Comparison of ENCODE assay signal across 17 mouse cellular contexts in genomic region chr9:114831527-114831926, GRCm38 (mm10).
"Had no signal": no experiment of that assay in that cellular context is flagged by ENCODE, and none has a peak within 500 bp of the region (broad histone marks: within the 10 kb centered on the region; RNA-seq: fewer than 3 reads in every experiment).

No protein-coding gene starts in this region.

- H3K4me3 ChIP-seq: limb, embryonic 12.5 days; limb, embryonic 15.5 days; liver, embryonic 13.5 days; midbrain, embryonic 12.5 days; midbrain, embryonic 15.5 days; neural tube, embryonic 12.5 days; neural tube, embryonic 15.5 days; stomach, embryonic 15.5 days had no signal

- H3K4me1 ChIP-seq: midbrain, embryonic 15.5 days; neural tube, embryonic 12.5 days; stomach, embryonic 15.5 days had no signal

- H3K27ac ChIP-seq: limb, embryonic 12.5 days; limb, embryonic 15.5 days; liver, embryonic 13.5 days; macrophage; midbrain, embryonic 12.5 days; midbrain, embryonic 15.5 days; neural tube, embryonic 12.5 days; neural tube, embryonic 15.5 days; stomach, embryonic 15.5 days had no signal

- ATAC-seq: midbrain, embryonic 15.5 days had no signal

- DNase-seq: kidney, adult 11 months; kidney, postnatal 25 days; layer of hippocampus, postnatal 36 days; liver, embryonic 13.5 days; lung, adult 2 months; right cerebral cortex, adult 18-20 months; right cerebral cortex, postnatal 25 days; spleen, adult 18-20 months; thymus, postnatal 25 days had no signal

- H3K36me3 ChIP-seq: limb, embryonic 12.5 days; limb, embryonic 15.5 days; midbrain, embryonic 12.5 days; midbrain, embryonic 15.5 days; neural tube, embryonic 12.5 days; neural tube, embryonic 15.5 days; stomach, embryonic 15.5 days had no signal

- H3K9me3 ChIP-seq: limb, embryonic 12.5 days; limb, embryonic 15.5 days; liver, embryonic 13.5 days; midbrain, embryonic 12.5 days; midbrain, embryonic 15.5 days; neural tube, embryonic 12.5 days; neural tube, embryonic 15.5 days; stomach, embryonic 15.5 days had no signal

- H3K27me3 ChIP-seq: limb, embryonic 12.5 days; limb, embryonic 15.5 days; liver, embryonic 13.5 days; midbrain, embryonic 12.5 days; midbrain, embryonic 15.5 days; neural tube, embryonic 12.5 days; stomach, embryonic 15.5 days had no signal

- H3K9ac ChIP-seq: limb, embryonic 12.5 days; limb, embryonic 15.5 days; liver, embryonic 13.5 days; midbrain, embryonic 12.5 days; midbrain, embryonic 15.5 days; neural tube, embryonic 12.5 days; neural tube, embryonic 15.5 days; stomach, embryonic 15.5 days had no signal

- H3K4me2 ChIP-seq: limb, embryonic 12.5 days; limb, embryonic 15.5 days; liver, embryonic 13.5 days; midbrain, embryonic 12.5 days; midbrain, embryonic 15.5 days; neural tube, embryonic 12.5 days; neural tube, embryonic 15.5 days; stomach, embryonic 15.5 days had no signal
